Mouse (Mus musculus): ENCODE data around the gene Xpr1. TPM values are rescaled to one million over a fixed set of nuclear protein-coding genes. Genes with fewer than 3 reads are reported as not detected.

Gene Xpr1
- total RNA-seq, 2 experiments from 2014 or later: 83.8 to 84.8 TPM

- DNase-seq (ENCODE audit: low spot score in 2 of 2): no peak
Measured at GRCm38 (mm10) chr1:155407697-155408576, 9.3 kb downstream of the Xpr1 start.

- DNase-seq (ENCODE audit: low spot score in 2 of 2): no peak
Measured at GRCm38 (mm10) chr1:155400056-155400455, 17.2 kb downstream of the Xpr1 start.

- no peak for DNase-seq (ENCODE audit: low spot score in 2 of 2)
Measured at GRCm38 (mm10) chr1:155394829-155395228, 22.4 kb downstream of the Xpr1 start.

GRCm38 (mm10) chr1:155394021-155394420, 23.2 kb downstream of the Xpr1 start:
- DNase-seq (ENCODE audit: low spot score in 2 of 2): no peak

- peak in 1 of 2 experiments; percentile 24 for DNase-seq (ENCODE audit: low spot score in 2 of 2)
Measured at GRCm38 (mm10) chr1:155392825-155393224, 24.4 kb downstream of the Xpr1 start.

- no peak for DNase-seq (ENCODE audit: low spot score in 2 of 2)
Measured at GRCm38 (mm10) chr1:155391537-155391936, 25.7 kb downstream of the Xpr1 start.

- no peak for DNase-seq (ENCODE audit: low spot score in 2 of 2)
Measured at GRCm38 (mm10) chr1:155388418-155388817, 28.8 kb downstream of the Xpr1 start.

GRCm38 (mm10) chr1:155386551-155386950, 30.7 kb downstream of the Xpr1 start:
- DNase-seq (ENCODE audit: low spot score in 2 of 2): no peak

- no peak for DNase-seq (ENCODE audit: low spot score in 2 of 2)
Measured at GRCm38 (mm10) chr1:155383319-155384302, 33.6 kb downstream of the Xpr1 start.

GRCm38 (mm10) chr1:155381931-155382330, 35.3 kb downstream of the Xpr1 start:
- no peak for DNase-seq (ENCODE audit: low spot score in 2 of 2)

- DNase-seq (ENCODE audit: low spot score in 2 of 2): no peak
Measured at GRCm38 (mm10) chr1:155379289-155379688, 37.9 kb downstream of the Xpr1 start.

- no peak for DNase-seq (ENCODE audit: low spot score in 2 of 2)
Measured at GRCm38 (mm10) chr1:155372821-155373220, 44.4 kb downstream of the Xpr1 start.

GRCm38 (mm10) chr1:155370075-155370658, 47.0 kb downstream of the Xpr1 start:
- DNase-seq (ENCODE audit: low spot score in 2 of 2): no peak

GRCm38 (mm10) chr1:155366366-155366765, 50.8 kb downstream of the Xpr1 start:
- DNase-seq (ENCODE audit: low spot score in 2 of 2): no peak

GRCm38 (mm10) chr1:155361502-155362126, 55.6 kb downstream of the Xpr1 start:
- no peak for DNase-seq (ENCODE audit: low spot score in 2 of 2)

GRCm38 (mm10) chr1:155353096-155353495, 64.1 kb downstream of the Xpr1 start:
- no peak for DNase-seq (ENCODE audit: low spot score in 2 of 2)

- DNase-seq (ENCODE audit: low spot score in 2 of 2): no peak
Measured at GRCm38 (mm10) chr1:155351527-155351926, 65.7 kb downstream of the Xpr1 start.

- DNase-seq (ENCODE audit: low spot score in 2 of 2): no peak
Measured at GRCm38 (mm10) chr1:155348491-155348890, 68.7 kb downstream of the Xpr1 start.

- DNase-seq (ENCODE audit: low spot score in 2 of 2): no peak
Measured at GRCm38 (mm10) chr1:155347339-155347738, 69.9 kb downstream of the Xpr1 start.

GRCm38 (mm10) chr1:155344019-155344418, 73.2 kb downstream of the Xpr1 start:
- DNase-seq (ENCODE audit: low spot score in 2 of 2): no peak

GRCm38 (mm10) chr1:155339622-155340021, 77.6 kb downstream of the Xpr1 start:
- DNase-seq (ENCODE audit: low spot score in 2 of 2): no peak

Data from left cerebral cortex, adult 18-20 months (tissue).